Mouse (Mus musculus) ES-E14 (cell line): ENCODE results near the gene Helt. TPM values are rescaled to one million over a fixed set of nuclear protein-coding genes. Genes with fewer than 3 reads are reported as not detected.

Source experiments
- DNase-seq: peaks from one replicate; pipeline ENCODE4 v3.0.0-alpha.2; 2013; ENCODE audit warnings: low read depth, low spot score
- H3K27ac ChIP-seq: 2 replicates; pipeline ENCODE4 v1.5.1; 2012; ENCODE audit warnings: low read depth, mild to moderate bottlenecking, low read length, moderate library complexity, mixed read lengths; ENCODE audit not compliant: poor library complexity, insufficient read depth, severe bottlenecking
- H3K36me3 ChIP-seq: 2 replicates; pipeline ENCODE4 v1.6.1; 2012; ENCODE audit warnings: mild to moderate bottlenecking, low read length, moderate library complexity, mixed read lengths; ENCODE audit not compliant: control insufficient read depth, poor library complexity, insufficient read depth, severe bottlenecking
- H3K4me1 ChIP-seq, 2 experiments: fragments of 150-350 bp in 1 of 2; sonication (generic) in 1 of 2; 2 replicates each; pipeline ENCODE4 v1.6.1; 2012; ENCODE audit warnings: low read length in 2 of 2, mild to moderate bottlenecking in 1 of 2, mixed read lengths in 1 of 2; ENCODE audit not compliant: control insufficient read depth in 2 of 2, insufficient read depth in 2 of 2, poor library complexity in 1 of 2
- H3K4me3 ChIP-seq, 2 experiments: fragments of 150-350 bp in 1 of 2; sonication (generic) in 1 of 2; 2 replicates each; pipeline ENCODE4 v1.5.1; 2012; ENCODE audit warnings: low read length in 2 of 2, low read depth in 1 of 2, mild to moderate bottlenecking in 1 of 2, mixed read lengths in 1 of 2; ENCODE audit not compliant: insufficient read depth in 1 of 2, poor library complexity in 1 of 2, severe bottlenecking in 1 of 2
- H3K9ac ChIP-seq: 2 replicates; pipeline ENCODE4 v1.6.1; 2012; ENCODE audit warnings: low read depth, mild to moderate bottlenecking, low read length, mixed read lengths; ENCODE audit not compliant: poor library complexity, insufficient read depth, severe bottlenecking
- H3K9me3 ChIP-seq: fragments of 150-350 bp; sonication (generic); 2 replicates; pipeline ENCODE4 v1.6.1; 2012; ENCODE audit warnings: low read depth, mild to moderate bottlenecking, low read length; ENCODE audit not compliant: control insufficient read depth, insufficient read depth
- CHD2 ChIP-seq: IDR thresholded peaks from 2 replicates; pipeline ENCODE4 v1.6.1; 2014; ENCODE audit warnings: mild to moderate bottlenecking, low read depth, low read length, inconsistent platforms
- HCFC1 ChIP-seq: IDR thresholded peaks from 2 replicates; pipeline ENCODE4 v1.6.1; 2012; ENCODE audit warnings: low read length, inconsistent platforms, borderline replicate concordance; ENCODE audit not compliant: insufficient read depth
- MAFK ChIP-seq: IDR thresholded peaks from 2 replicates; pipeline ENCODE4 v1.6.1; 2014; ENCODE audit warnings: mild to moderate bottlenecking, low read depth, low read length, inconsistent platforms; ENCODE audit not compliant: insufficient read depth
- ZC3H11A ChIP-seq: IDR thresholded peaks from 2 replicates; pipeline ENCODE4 v1.6.1; 2012; ENCODE audit warnings: low read depth, mild to moderate bottlenecking, inconsistent platforms, low read length, borderline replicate concordance
- ZNF384 ChIP-seq: IDR thresholded peaks from 2 replicates; pipeline ENCODE4 v1.6.1; 2012; ENCODE audit warnings: low read depth, low read length, inconsistent platforms
- in situ Hi-C, 2 experiments: fragments of 600-800 bp; cut with MboI; formaldehyde crosslinking; loops; one replicate each; pipeline ENCODE4 v1.15.1; 2025; ENCODE audit warnings: low sequenced_read_pairs in 2 of 2, inconsistent platforms in 1 of 2; ENCODE audit not compliant: unreplicated experiment in 2 of 2
- total RNA-seq: library from RNA; depleted of rRNA; stranded (reverse); fragments of 300-350 nt; gene quantifications from 2 replicates; pipeline ENCODE4 v1.2.3, GENCODE M21; 2012

Gene Helt
- total RNA-seq, 1 experiment, result not detected

- Histone ChIP-seq H3K4me3 (no peak overlapping the region), H3K4me1 (no peaks in the 10 kb centered on the region), H3K9ac (no peak overlapping the region), H3K27ac (no peak overlapping the region), H3K9me3 (no peaks in the 10 kb centered on the region), H3K36me3 (no peaks in the 10 kb centered on the region)
- DNase-seq, result no peak
- TF ChIP-seq ZC3H11A (peak; percentile 54; the same call in 1 of the 2 replicates), ZNF384 (no peak)
- in situ Hi-C loops, result no loop called here
Observed at GRCm38 (mm10) chr8:46305733-46306349, 11.4 kb upstream of the Helt start.

GRCm38 (mm10) chr8:46302121-46302520 lies 7.7 kb upstream of the Helt start:
- no peak overlapping the region for H3K9ac ChIP-seq
- H3K4me1 ChIP-seq, result no peaks in the 10 kb centered on the region
- H3K36me3 ChIP-seq, result no peaks in the 10 kb centered on the region
- TF ChIP-seq CHD2, result no peak
- no peak for TF ChIP-seq HCFC1
- TF ChIP-seq MAFK, result no peak
- TF ChIP-seq ZNF384, result no peak
- TF ChIP-seq ZC3H11A, result no peak
- in situ Hi-C loops, result no loop called here
- no peak overlapping the region for H3K4me3 ChIP-seq
- no peak for DNase-seq
- no peak overlapping the region for H3K27ac ChIP-seq
- H3K9me3 ChIP-seq, result no peaks in the 10 kb centered on the region

GRCm38 (mm10) chr8:46298847-46299246 lies 4.4 kb upstream of the Helt start:
- H3K9me3 ChIP-seq, result no peaks in the 10 kb centered on the region
- H3K27ac ChIP-seq, result no peak overlapping the region
- TF ChIP-seq ZC3H11A (no peak), CHD2 (no peak), HCFC1 (no peak), MAFK (no peak), ZNF384 (no peak)
- H3K4me1 ChIP-seq, result peaks cover 0 to 2% of the 10 kb centered on the region in 2 experiments; a peak in 1 of 4 replicates
- no peak overlapping the region for H3K4me3 ChIP-seq
- no peak overlapping the region for H3K9ac ChIP-seq
- in situ Hi-C loops, result loop anchor here in 1 of 2 experiments (10.0 kb wide), 1 partner anchor 436 kb away; the partner anchor contains the start of gene Irf2
- DNase-seq, result no peak
- no peaks in the 10 kb centered on the region for H3K36me3 ChIP-seq

- H3K9ac ChIP-seq, result no peak overlapping the region
- H3K27ac ChIP-seq, result no peak overlapping the region
- TF ChIP-seq ZC3H11A (no peak), ZNF384 (no peak), HCFC1 (no peak), CHD2 (no peak), MAFK (no peak)
- no peaks in the 10 kb centered on the region for H3K9me3 ChIP-seq
- in situ Hi-C loops, result loop anchor here in 1 of 2 experiments (10.0 kb wide), 1 partner anchor 438 kb away; the partner anchor contains the start of gene Irf2
- no peak overlapping the region for H3K4me3 ChIP-seq
- no peak for DNase-seq
- peaks cover 0 to 2% of the 10 kb centered on the region in 2 experiments; a peak in 1 of 4 replicates for H3K4me1 ChIP-seq
- no peaks in the 10 kb centered on the region for H3K36me3 ChIP-seq
Observed at GRCm38 (mm10) chr8:46296551-46296950, 2.1 kb upstream of the Helt start.

GRCm38 (mm10) chr8:46295951-46296350 lies 1.5 kb upstream of the Helt start:
- Histone ChIP-seq H3K9ac (no peak overlapping the region), H3K9me3 (no peaks in the 10 kb centered on the region), H3K4me3 (peak overlapping the region in 1 of 2 experiments; percentile 22; a peak in 1 of 4 replicates), H3K36me3 (no peaks in the 10 kb centered on the region), H3K4me1 (peaks cover 0 to 2% of the 10 kb centered on the region in 2 experiments; a peak in 1 of 4 replicates), H3K27ac (no peak overlapping the region)
- TF ChIP-seq MAFK (no peak), HCFC1 (no peak), CHD2 (no peak), ZC3H11A (no peak), ZNF384 (no peak)
- DNase-seq, result no peak
- in situ Hi-C loops, result loop anchor here in 1 of 2 experiments (10.0 kb wide), 1 partner anchor 439 kb away; the partner anchor contains the start of gene Irf2
